Mouse (Mus musculus): Measurements from ENCODE around the gene Ndufaf1.

DNA sequence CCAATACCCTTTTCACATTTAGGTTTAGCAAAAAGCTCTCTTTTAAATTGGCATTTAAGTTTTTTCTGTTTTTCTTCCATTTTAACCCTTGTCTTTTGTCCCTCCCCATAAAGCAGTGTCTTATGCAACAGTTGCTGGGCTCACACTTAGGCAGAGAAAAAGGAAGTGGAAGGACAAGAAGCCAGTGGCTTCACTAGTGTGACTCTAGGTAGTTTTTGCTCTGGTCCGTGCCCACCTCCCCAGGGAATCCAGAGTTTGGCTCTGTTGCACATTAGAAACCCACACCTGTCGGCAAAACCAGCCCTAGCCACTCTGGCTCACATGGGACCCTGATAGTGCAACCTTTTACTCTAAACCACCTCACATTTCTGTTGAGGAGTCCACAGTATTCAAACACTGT is 35.8 kb upstream of the Ndufaf1 start:
- no peak for TF ChIP-seq POLR2A (IDR thresholded peaks at IDR 0.05; ENCODE audit: borderline replicate concordance, low read depth, low read length)
- TF ChIP-seq CTCF (IDR thresholded peaks at IDR 0.05; ENCODE audit: low read depth, low read length): no peak

All from bone marrow macrophage, adult 2 months (primary cell).